ENCODE assay signal across 13 mouse cellular contexts in genomic region chr7:127112921-127113597, GRCm38 (mm10). TPM values are rescaled to one million over a fixed set of nuclear protein-coding genes. Genes with fewer than 3 reads are reported as not detected.
DNase-seq lines count a peak whose midpoint lies in the region; ATAC-seq and TF ChIP-seq lines count a peak whose summit lies in the region.
"Had no signal": no experiment of that assay in that cellular context is flagged by ENCODE, and none has a peak within 500 bp of the region (broad histone marks: within the 10 kb centered on the region; RNA-seq: fewer than 3 reads in every experiment).

No protein-coding gene starts in this region.

- H3K36me3 ChIP-seq in liver, postnatal 0 days (replicated peaks; ENCODE audit: insufficient read depth, low read length) = no peaks in the 10 kb centered on the region
- no peaks in the 10 kb centered on the region for H3K36me3 ChIP-seq in liver, embryonic 11.5 days (ENCODE audit: control insufficient read depth, insufficient read depth, low read length)
- H3K36me3 ChIP-seq in E14TG2a.4 (ENCODE audit: insufficient read depth, low read length) = no peaks in the 10 kb centered on the region
- no peaks in the 10 kb centered on the region for H3K36me3 ChIP-seq in intestine, embryonic 15.5 days
- H3K36me3 ChIP-seq: heart, embryonic 12.5 days; limb, embryonic 12.5 days had no signal

- no peak for DNase-seq in liver, postnatal 0 days
- DNase-seq in liver, embryonic 11.5 days (ENCODE audit: low spot score) = no peak
- DNase-seq in thymus, postnatal 14 days = peak; percentile 44
- DNase-seq in right cerebral cortex, postnatal 10 days (ENCODE audit: low spot score in 2 of 2) = no peak
- no peak for DNase-seq in kidney, postnatal 25 days
- DNase-seq: adrenal gland, postnatal 10 days; cerebellum, adult 11-12 months had no signal

- H3K9me3 ChIP-seq in liver, postnatal 0 days (ENCODE audit: low read length) = no peaks in the 10 kb centered on the region
- H3K9me3 ChIP-seq in liver, embryonic 11.5 days (ENCODE audit: control insufficient read depth, low read length) = no peaks in the 10 kb centered on the region
- H3K9me3 ChIP-seq in E14TG2a.4 (ENCODE audit: low read length) = no peaks in the 10 kb centered on the region
- H3K9me3 ChIP-seq in intestine, embryonic 15.5 days = no peaks in the 10 kb centered on the region
- H3K9me3 ChIP-seq: heart, embryonic 12.5 days; limb, embryonic 12.5 days had no signal

- H3K4me1 ChIP-seq in liver, postnatal 0 days (ENCODE audit: insufficient read depth) = peaks cover 20% of the 10 kb centered on the region
- H3K4me1 ChIP-seq in liver, embryonic 11.5 days (replicated peaks; ENCODE audit: control insufficient read depth, insufficient read depth, low read length) = peaks cover 17% of the 10 kb centered on the region
- peaks cover 84% of the 10 kb centered on the region for H3K4me1 ChIP-seq in E14TG2a.4 (replicated peaks; ENCODE audit: low read depth, low read length)
- peaks cover 18% of the 10 kb centered on the region for H3K4me1 ChIP-seq in intestine, embryonic 15.5 days (replicated peaks)

- no peak for ATAC-seq in liver, postnatal 0 days
- ATAC-seq in liver, embryonic 11.5 days (replicated peaks; ENCODE audit: low FRiP score) = no peak
- no peak for ATAC-seq in intestine, embryonic 15.5 days

- peak overlapping the region; percentile 45; the same call in 1 of the 2 replicates for H3K27ac ChIP-seq in liver, postnatal 0 days (ENCODE audit: low read depth)
- H3K27ac ChIP-seq in liver, embryonic 11.5 days (ENCODE audit: low read depth, low read length) = no peak overlapping the region
- H3K27ac ChIP-seq in intestine, embryonic 15.5 days = no peak overlapping the region
- H3K27ac ChIP-seq: limb, embryonic 12.5 days had no signal

- no peak for TF ChIP-seq EP300 in liver, postnatal 0 days (IDR thresholded peaks at IDR 0.05; ENCODE audit: low read depth)

- no peaks in the 10 kb centered on the region for H3K27me3 ChIP-seq in liver, postnatal 0 days (ENCODE audit: insufficient read depth, low read length)
- no peaks in the 10 kb centered on the region for H3K27me3 ChIP-seq in liver, embryonic 11.5 days (replicated peaks; ENCODE audit: control insufficient read depth, insufficient read depth, low read length)
- H3K27me3 ChIP-seq in E14TG2a.4 (ENCODE audit: insufficient read depth, low read length) = no peaks in the 10 kb centered on the region
- no peaks in the 10 kb centered on the region for H3K27me3 ChIP-seq in intestine, embryonic 15.5 days (replicated peaks)
- H3K27me3 ChIP-seq: heart, embryonic 12.5 days; limb, embryonic 12.5 days had no signal

- H3K4me2 ChIP-seq in liver, postnatal 0 days (ENCODE audit: low read depth, low read length) = peak overlapping the region; percentile 35
- H3K4me2 ChIP-seq in liver, embryonic 11.5 days = no peak overlapping the region
- peak overlapping the region; percentile 46; the same call in 1 of the 2 replicates for H3K4me2 ChIP-seq in intestine, embryonic 15.5 days (replicated peaks)
- H3K4me2 ChIP-seq: heart, embryonic 12.5 days; limb, embryonic 12.5 days had no signal

- no peak overlapping the region for H3K4me3 ChIP-seq in liver, postnatal 0 days (ENCODE audit: low read depth, low read length)
- H3K4me3 ChIP-seq in liver, embryonic 11.5 days (ENCODE audit: low read depth, low read length) = no peak overlapping the region
- 0 out of 2 replicates have a peak overlapping the region, but pooled peaks have one; percentile 24 for H3K4me3 ChIP-seq in E14TG2a.4 (replicated peaks; ENCODE audit: low read length)
- no peak overlapping the region for H3K4me3 ChIP-seq in intestine, embryonic 15.5 days (replicated peaks)
- H3K4me3 ChIP-seq: heart, embryonic 12.5 days; layer of hippocampus, adult 2 months; limb, embryonic 12.5 days had no signal

- 31% methylated on average over 9 of the region's 9 CpGs for WGBS in liver, postnatal 0 days (ENCODE audit: insufficient replicate concordance)
- 39% methylated on average over 9 of the region's 9 CpGs for WGBS in liver, embryonic 11.5 days
- WGBS in intestine, embryonic 15.5 days = 39% methylated on average over 9 of the region's 9 CpGs

- no peak for TF ChIP-seq CTCF in liver, postnatal 0 days (IDR thresholded peaks at IDR 0.05; ENCODE audit: low read depth)
- no peak for TF ChIP-seq CTCF in E14TG2a.4 (conservative IDR thresholded peaks at IDR 0.05; ENCODE audit: low read length)

- H3K9ac ChIP-seq in liver, postnatal 0 days (replicated peaks) = no peak overlapping the region
- H3K9ac ChIP-seq in liver, embryonic 11.5 days (ENCODE audit: low read depth, low read length) = no peak overlapping the region
- no peak overlapping the region for H3K9ac ChIP-seq in intestine, embryonic 15.5 days
- H3K9ac ChIP-seq: heart, embryonic 12.5 days; limb, embryonic 12.5 days had no signal

RNA-seq across cellular contexts. Expression of gene Qprt, which starts 9.0 kb away (rescaled TPM):
- 148 and 151 TPM in 2 replicates for polyA plus RNA-seq in liver, postnatal 0 days (2015; fragmentation: Nextera tagmentation; extraction: Ambion mirVana)
- polyA plus RNA-seq in liver, embryonic 11.5 days (2014; fragmentation: Nextera tagmentation; extraction: Ambion mirVana) = 43.8 and 44.2 TPM in 2 replicates
- polyA plus RNA-seq in intestine, embryonic 15.5 days (2015; fragmentation: Nextera tagmentation; extraction: Ambion mirVana) = 5.3 and 6.1 TPM in 2 replicates

RNA-seq across cellular contexts. Expression of gene AI467606, which starts 21.9 kb away (rescaled TPM):
- polyA plus RNA-seq in liver, postnatal 0 days (2015; fragmentation: Nextera tagmentation; extraction: Ambion mirVana) = 7.6 and 8.1 TPM in 2 replicates
- 12.3 and 13.7 TPM in 2 replicates for polyA plus RNA-seq in liver, embryonic 11.5 days (2014; fragmentation: Nextera tagmentation; extraction: Ambion mirVana)
- 4.4 TPM in 2 replicates for polyA plus RNA-seq in intestine, embryonic 15.5 days (2015; fragmentation: Nextera tagmentation; extraction: Ambion mirVana)

RNA-seq across cellular contexts. Expression of gene Spn, which starts 24.6 kb away (rescaled TPM):
- 4.9 and 5.6 TPM in 2 replicates for polyA plus RNA-seq in liver, postnatal 0 days (2015; fragmentation: Nextera tagmentation; extraction: Ambion mirVana)
- polyA plus RNA-seq in liver, embryonic 11.5 days (2014; fragmentation: Nextera tagmentation; extraction: Ambion mirVana) = 12.7 and 14.4 TPM in 2 replicates
- 0.18 and 0.36 TPM in 2 replicates for polyA plus RNA-seq in intestine, embryonic 15.5 days (2015; fragmentation: Nextera tagmentation; extraction: Ambion mirVana)
- polyA plus RNA-seq: limb, embryonic 12.5 days had no signal

RNA-seq across cellular contexts. Expression of gene Zg16, which starts 25.9 kb away (rescaled TPM):
- 0.59 and 1.8 TPM in 2 replicates for polyA plus RNA-seq in liver, postnatal 0 days (2015; fragmentation: Nextera tagmentation; extraction: Ambion mirVana)
- not detected in 2 replicates for polyA plus RNA-seq in liver, embryonic 11.5 days (2014; fragmentation: Nextera tagmentation; extraction: Ambion mirVana)
- polyA plus RNA-seq in intestine, embryonic 15.5 days (2015; fragmentation: Nextera tagmentation; extraction: Ambion mirVana) = 7.6 and 28.5 TPM in 2 replicates
- polyA plus RNA-seq: heart, embryonic 12.5 days; limb, embryonic 12.5 days; neural tube, embryonic 11.5 days had no signal
